Mouse (Mus musculus) forebrain, embryonic 10.5 days (tissue): ENCODE data around the gene OR5BS1P. TPM values are rescaled to one million over a fixed set of nuclear protein-coding genes. Genes with fewer than 3 reads are reported as not detected.
A peak's percentile ranks its signal among the peaks of the same experiment; 100 is the strongest.
"Not testable (repeated sequence)": the region's sequence is repeated elsewhere in the genome, so short reads cannot be mapped to it uniquely, and the experiment has no call there.

Experiments used
- DNase-seq: peaks from one replicate; pipeline ENCODE4 v3.0.0-alpha.2; 2017; ENCODE audit warnings: low spot score; ENCODE audit errors: extremely low spot score
- H3K27ac ChIP-seq: fragments of 300-500 bp; sonication (generic); 2 replicates; pipeline ENCODE4 v1.5.1; 2016; ENCODE audit warnings: mild to moderate bottlenecking
- H3K27me3 ChIP-seq: fragments of 300-500 bp; sonication (generic); 2 replicates; pipeline ENCODE4 v1.6.1; 2016; ENCODE audit warnings: mild to moderate bottlenecking; ENCODE audit not compliant: poor library complexity, severe bottlenecking
- H3K36me3 ChIP-seq: fragments of 300-500 bp; sonication (generic); replicated peaks from 2 replicates; pipeline ENCODE4 v1.6.1; 2016; ENCODE audit warnings: mild to moderate bottlenecking, moderate library complexity
- H3K4me1 ChIP-seq: fragments of 300-500 bp; sonication (generic); 2 replicates; pipeline ENCODE4 v1.6.1; 2016
- H3K4me3 ChIP-seq: fragments of 300-500 bp; sonication (generic); 2 replicates; pipeline ENCODE4 v1.5.1; 2016; ENCODE audit warnings: mild to moderate bottlenecking, moderate library complexity
- H3K9me3 ChIP-seq: fragments of 300-500 bp; sonication (generic); 2 replicates; pipeline ENCODE4 v1.6.1; 2016; ENCODE audit warnings: mild to moderate bottlenecking, moderate library complexity
- WGBS: fragments of 180-500 bp; shearing (Covaris S2); methylation state at CpG from one replicate; pipeline ENCODE4 v1.1.7; 2016; 5-methylcytosine and 5-hydroxymethylcytosine counted together
- polyA plus RNA-seq: library from polyadenylated mRNA; unstranded; fragments of >200 nt; fragmentation: Nextera tagmentation; extraction: Ambion mirVana; gene quantifications from 2 replicates; pipeline ENCODE4 v1.2.1, GENCODE M21; 2016

OR5BS1P gene
- not detected in 2 replicates for polyA plus RNA-seq

DNA sequence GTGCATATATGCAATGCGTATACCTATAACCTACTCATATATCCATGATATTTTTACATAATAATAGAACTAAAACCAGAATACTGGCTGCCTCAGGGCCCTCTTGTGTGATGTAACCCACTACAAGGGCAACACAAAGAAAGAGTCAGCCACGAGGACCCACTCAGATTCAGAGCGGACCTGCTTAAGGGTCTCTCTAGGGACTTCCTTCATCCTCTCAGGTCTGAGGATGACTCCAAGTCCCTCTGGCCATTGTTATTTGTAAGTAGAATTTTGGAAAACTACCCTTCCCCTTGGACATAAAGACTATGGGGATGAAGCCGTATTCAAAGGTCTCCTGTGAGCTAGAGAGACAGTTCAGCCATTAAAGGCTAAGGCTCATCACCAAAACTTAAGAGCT lies at the start of gene OR5BS1P:
Gene OR5BS1P (plus strand): TSS at position 301 of the 400 bp plus-strand sequence.
- no peaks in the 10 kb centered on the region for H3K36me3 ChIP-seq
- DNase-seq, result no peak
- H3K27me3 ChIP-seq, result no peaks in the 10 kb centered on the region
- H3K4me3 ChIP-seq, result no peak within 1 kb of the TSS
- no peak within 1 kb of the TSS for H3K27ac ChIP-seq
- WGBS, result 91% methylated on average over 4 of the region's 4 CpGs
- H3K9me3 ChIP-seq, result no peaks in the 10 kb centered on the region
- H3K4me1 ChIP-seq, result no peaks in the 10 kb centered on the region

DNA sequence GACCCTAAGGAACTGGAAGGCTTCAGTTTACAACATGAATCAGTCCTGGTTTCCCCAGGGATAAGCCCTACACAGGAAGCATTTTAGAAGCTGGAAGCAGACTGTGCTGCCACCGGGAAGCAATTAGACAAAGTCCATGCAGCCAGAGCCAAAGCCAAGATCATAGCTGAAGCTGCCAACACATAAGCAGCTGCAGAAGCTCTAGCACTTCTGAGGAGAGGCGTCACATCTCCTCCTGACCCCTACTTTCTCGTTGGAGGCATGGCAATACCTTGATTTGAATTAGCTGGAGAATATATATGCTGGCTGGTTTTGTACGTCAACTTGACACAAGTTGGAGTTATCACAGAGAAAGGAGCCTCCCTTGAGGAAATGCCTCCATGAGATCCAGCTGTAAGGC lies 48.8 kb upstream of the OR5BS1P start:
- H3K4me1 ChIP-seq, result peaks cover 15% of the 10 kb centered on the region; the same call in 1 of the 2 replicates
- H3K36me3 ChIP-seq, result no peaks in the 10 kb centered on the region
- no peaks in the 10 kb centered on the region for H3K27me3 ChIP-seq
- 75% methylated on average over 4 of the region's 4 CpGs for WGBS
- DNase-seq, result no peak
- H3K9me3 ChIP-seq, result no peaks in the 10 kb centered on the region
- no peak overlapping the region for H3K4me3 ChIP-seq
- H3K27ac ChIP-seq, result no peak overlapping the region

DNA sequence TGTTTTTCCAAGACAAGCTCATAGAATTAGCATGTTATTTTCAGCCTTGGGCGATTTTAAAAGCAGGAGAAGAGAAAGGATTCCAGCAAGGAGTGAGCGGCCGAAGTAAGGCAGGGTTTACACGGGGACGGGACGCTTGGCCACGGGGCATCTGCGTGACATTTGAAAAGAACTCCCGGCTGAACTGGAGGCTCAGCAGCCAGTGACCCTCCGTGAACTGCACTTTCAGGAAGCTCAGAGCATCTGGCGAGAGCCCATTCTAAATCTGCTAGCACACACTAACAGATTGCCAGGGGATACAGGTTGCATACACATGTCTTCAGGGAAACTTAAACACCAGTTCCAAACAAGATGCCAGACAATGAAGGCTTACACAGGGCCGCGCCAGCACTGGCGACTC lies 45.4 kb upstream of the OR5BS1P start:
- H3K9me3 ChIP-seq, result no peaks in the 10 kb centered on the region
- 77% methylated on average over 14 of the region's 14 CpGs for WGBS
- H3K4me1 ChIP-seq, result peaks cover 15% of the 10 kb centered on the region; the same call in 1 of the 2 replicates
- 0 out of 2 replicates have a peak overlapping the region, but pooled peaks have one; percentile 1 for H3K27ac ChIP-seq
- no peak overlapping the region for H3K4me3 ChIP-seq
- no peak for DNase-seq
- H3K36me3 ChIP-seq, result no peaks in the 10 kb centered on the region
- H3K27me3 ChIP-seq, result no peaks in the 10 kb centered on the region

DNA sequence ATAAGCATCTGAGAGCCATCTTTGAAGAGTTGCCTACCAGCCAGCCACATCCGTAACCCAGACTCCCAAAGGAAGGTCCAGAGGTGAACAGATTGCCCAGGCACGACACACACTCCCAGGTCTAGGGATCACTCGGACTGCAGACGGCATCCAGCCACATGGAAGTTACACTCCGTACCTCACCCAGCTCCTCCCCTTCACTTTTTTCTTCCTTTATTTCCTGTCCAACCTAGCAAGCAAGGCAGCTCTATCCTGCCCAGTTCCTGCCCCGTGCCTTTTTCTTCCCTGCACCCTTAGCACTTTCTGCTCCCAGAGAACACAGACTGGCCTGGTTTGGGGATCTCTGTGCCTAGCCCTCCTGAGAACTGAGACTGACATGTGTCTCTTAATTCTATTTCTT lies 44.9 kb upstream of the OR5BS1P start:
- WGBS, result 75% methylated on average over 6 of the region's 6 CpGs
- H3K27ac ChIP-seq, result 0 out of 2 replicates have a peak overlapping the region, but pooled peaks have one; percentile 1

DNA sequence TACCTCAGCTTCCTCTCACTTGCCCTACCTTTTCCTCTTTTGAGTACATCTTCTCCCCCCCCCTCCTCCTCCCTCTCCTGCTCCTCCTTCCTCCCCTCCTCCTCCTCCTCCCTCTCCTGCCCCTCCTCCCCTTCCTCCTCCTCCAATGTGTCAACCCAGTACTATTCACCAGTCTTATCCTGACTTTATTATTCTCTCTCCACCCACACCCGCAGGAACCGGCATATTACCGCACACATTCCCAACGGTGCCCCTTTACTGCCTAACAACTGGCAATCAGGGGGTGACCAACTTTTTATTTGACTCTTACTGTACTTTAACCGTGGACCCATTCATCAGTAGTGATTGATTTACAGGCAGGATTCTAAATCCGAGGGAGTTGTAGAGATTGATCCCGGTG lies 44.5 kb upstream of the OR5BS1P start:
- no peak overlapping the region for H3K27ac ChIP-seq
- no peak overlapping the region for H3K4me3 ChIP-seq

More for the DNA sequence above, 44.9 kb upstream of the OR5BS1P start:
- DNase-seq, result no peak
- H3K4me1 ChIP-seq, result peaks cover 15% of the 10 kb centered on the region; the same call in 1 of the 2 replicates
- H3K9me3 ChIP-seq, result no peaks in the 10 kb centered on the region
- H3K36me3 ChIP-seq, result no peaks in the 10 kb centered on the region
- no peaks in the 10 kb centered on the region for H3K27me3 ChIP-seq
- H3K4me3 ChIP-seq, result no peak overlapping the region

DNA sequence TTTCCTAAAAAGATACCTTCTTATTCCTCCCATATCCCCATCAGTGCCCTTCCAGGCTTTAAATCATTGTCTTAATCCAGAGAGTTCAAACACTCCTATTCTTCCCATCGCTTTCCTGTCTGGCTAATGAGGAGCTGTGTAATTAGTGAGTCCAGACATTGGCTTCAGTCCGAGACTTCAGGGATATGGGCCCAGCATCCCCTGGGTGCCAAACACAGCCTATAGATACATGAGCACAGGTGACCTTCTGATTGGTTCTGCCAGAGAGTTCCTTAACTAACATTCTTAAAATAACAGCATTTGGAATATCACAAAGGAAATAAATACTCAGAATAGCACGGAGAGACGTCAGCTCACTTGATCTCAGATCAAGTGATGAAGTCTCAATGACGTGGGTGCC lies 38.8 kb upstream of the OR5BS1P start, which contains the start of gene Olfr282:
Gene Olfr282 (plus strand): TSS at position 301 of the 400 bp plus-strand sequence.
- WGBS, result 80% methylated on average over 5 of the region's 5 CpGs
- not testable (repeated sequence) for H3K4me1 ChIP-seq, H3K4me3 ChIP-seq, H3K9me3 ChIP-seq, H3K27ac ChIP-seq, H3K36me3 ChIP-seq, H3K27me3 ChIP-seq, DNase-seq

More for the DNA sequence above, 44.5 kb upstream of the OR5BS1P start:
- Histone ChIP-seq H3K4me1 (peaks cover 15% of the 10 kb centered on the region; the same call in 1 of the 2 replicates), H3K9me3 (no peaks in the 10 kb centered on the region), H3K27me3 (no peaks in the 10 kb centered on the region), H3K36me3 (no peaks in the 10 kb centered on the region)
- 92% methylated on average over 7 of the region's 7 CpGs for WGBS
- no peak for DNase-seq

DNA sequence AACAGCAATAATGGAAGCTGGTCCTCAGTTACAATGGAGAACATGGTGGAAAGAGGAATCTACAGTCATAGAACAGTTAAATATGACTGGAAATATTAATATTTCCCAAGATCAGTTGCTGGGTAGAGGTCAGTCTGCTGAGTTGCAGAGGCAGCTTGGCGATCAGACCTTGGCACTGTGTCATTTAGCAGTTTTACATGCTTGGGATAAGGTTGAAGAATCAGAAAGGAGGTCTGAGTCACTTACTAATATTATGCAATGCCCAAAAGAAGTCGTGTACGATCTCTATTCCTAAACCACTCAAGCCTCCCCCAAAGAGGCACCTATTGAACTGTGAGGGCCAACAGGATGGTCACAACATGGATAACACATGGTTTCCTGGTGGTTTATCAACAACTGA lies 25.1 kb upstream of the OR5BS1P start:
- WGBS, result 80% methylated on average over 3 of the region's 3 CpGs
- no peaks in the 10 kb centered on the region for H3K4me1 ChIP-seq
- no peak overlapping the region for H3K27ac ChIP-seq
- no peaks in the 10 kb centered on the region for H3K36me3 ChIP-seq
- H3K27me3 ChIP-seq, result no peaks in the 10 kb centered on the region
- H3K4me3 ChIP-seq, result no peak overlapping the region
- no peak for DNase-seq
- H3K9me3 ChIP-seq, result no peaks in the 10 kb centered on the region

DNA sequence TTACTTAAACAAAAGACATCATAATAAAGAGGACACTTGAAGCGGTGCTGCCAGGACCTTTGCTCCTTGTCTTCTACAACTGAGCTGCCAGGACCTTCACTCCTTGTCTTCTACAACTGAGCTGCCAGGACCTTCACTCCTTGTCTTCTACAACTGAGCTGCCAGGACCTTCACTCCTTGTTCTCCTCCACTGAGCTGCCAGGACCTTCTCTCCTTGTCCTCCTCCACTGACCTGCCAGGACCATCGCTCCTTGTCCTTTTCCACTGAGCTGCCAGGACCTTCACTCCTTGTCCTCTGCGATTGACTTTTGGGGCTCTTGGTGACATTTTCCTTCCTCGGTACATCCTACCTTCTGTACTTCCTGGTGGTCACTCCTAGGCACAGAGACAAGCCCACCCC lies 21.2 kb upstream of the OR5BS1P start:
- WGBS, result 59% methylated on average over 4 of the region's 4 CpGs
- DNase-seq, result no peak

DNA sequence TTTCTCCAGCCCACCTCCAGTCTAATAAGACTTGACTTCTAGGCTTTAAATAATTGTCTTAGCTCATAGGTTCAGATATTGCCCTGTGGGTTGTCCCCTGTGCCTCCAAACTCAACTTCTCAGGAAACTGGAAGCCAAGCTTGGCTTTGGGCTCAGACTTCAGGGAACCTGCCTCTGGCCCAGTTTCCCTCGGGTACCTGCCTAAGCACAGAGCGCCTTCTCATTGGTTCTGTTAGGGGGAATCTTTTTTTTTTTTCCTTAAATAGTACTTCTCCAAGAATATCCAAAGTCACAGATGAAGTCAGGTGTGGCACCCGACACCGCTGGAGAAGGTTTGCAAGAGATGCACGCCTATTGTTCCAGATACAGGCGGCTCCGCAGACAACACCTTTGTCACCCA lies 17.4 kb upstream of the OR5BS1P start, which contains the start of gene Olfr281:
Gene Olfr281 (plus strand): TSS at position 301 of the 400 bp plus-strand sequence.
- no peaks in the 10 kb centered on the region for H3K4me1 ChIP-seq
- no peak for DNase-seq
- H3K36me3 ChIP-seq, result no peaks in the 10 kb centered on the region
- H3K9me3 ChIP-seq, result no peaks in the 10 kb centered on the region
- no peak within 1 kb of the TSS for H3K27ac ChIP-seq
- no peaks in the 10 kb centered on the region for H3K27me3 ChIP-seq
- 90% methylated on average over 7 of the region's 7 CpGs for WGBS
- no peak within 1 kb of the TSS for H3K4me3 ChIP-seq

More for the DNA sequence above, 21.2 kb upstream of the OR5BS1P start:
- no peak overlapping the region for H3K4me3 ChIP-seq
- no peak overlapping the region for H3K27ac ChIP-seq
- no peaks in the 10 kb centered on the region for H3K36me3 ChIP-seq
- H3K9me3 ChIP-seq, result no peaks in the 10 kb centered on the region
- H3K4me1 ChIP-seq, result no peaks in the 10 kb centered on the region
- H3K27me3 ChIP-seq, result no peaks in the 10 kb centered on the region

DNA sequence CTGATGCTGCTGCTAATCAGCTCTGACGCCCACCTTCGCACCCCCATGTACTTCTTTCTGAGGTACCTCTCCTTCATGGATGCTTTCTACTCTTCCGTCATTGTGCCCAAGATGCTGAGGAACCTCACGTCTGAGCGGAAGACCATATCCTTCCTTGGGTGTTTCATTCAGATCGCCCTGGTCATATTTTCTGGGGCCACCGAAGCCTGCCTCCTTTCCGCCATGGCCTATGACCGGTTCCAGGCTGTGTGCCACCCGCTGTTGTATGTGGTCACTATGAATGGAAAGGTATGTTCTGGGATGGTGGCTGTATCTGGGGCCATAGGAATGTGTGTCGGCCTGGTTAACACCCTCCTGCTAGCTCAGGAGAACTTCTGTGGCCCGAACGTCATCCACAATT lies 1.8 kb downstream of the OR5BS1P start:
- H3K27me3 ChIP-seq, result no peaks in the 10 kb centered on the region
- no peaks in the 10 kb centered on the region for H3K9me3 ChIP-seq
- DNase-seq, result no peak
- H3K36me3 ChIP-seq, result no peaks in the 10 kb centered on the region
- no peak overlapping the region for H3K27ac ChIP-seq
- H3K4me1 ChIP-seq, result no peaks in the 10 kb centered on the region
- no peak overlapping the region for H3K4me3 ChIP-seq
- 90% methylated on average over 13 of the region's 13 CpGs for WGBS

DNA sequence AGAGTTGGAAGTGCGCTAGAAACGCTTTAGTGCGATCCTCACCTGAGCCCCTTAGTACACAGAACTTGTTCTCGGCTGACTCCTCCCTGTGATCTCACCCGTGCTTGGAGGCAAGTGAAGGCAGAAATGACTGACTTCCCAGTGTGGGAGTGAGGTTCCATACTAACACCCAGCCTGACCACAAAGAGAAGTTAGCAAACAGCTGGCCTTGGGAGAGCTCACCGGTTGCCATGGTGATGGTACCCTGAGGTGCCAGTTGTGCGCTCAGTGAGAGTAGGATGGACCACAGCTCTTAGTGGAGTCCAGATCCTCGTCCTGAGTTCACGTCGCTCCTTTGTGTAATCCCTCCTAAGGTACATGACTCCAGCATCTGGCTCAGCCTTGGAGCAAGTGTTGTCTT lies 5.3 kb downstream of the OR5BS1P start:
- no peaks in the 10 kb centered on the region for H3K4me1 ChIP-seq
- 87% methylated on average over 10 of the region's 10 CpGs for WGBS
- no peak overlapping the region for H3K4me3 ChIP-seq

DNA sequence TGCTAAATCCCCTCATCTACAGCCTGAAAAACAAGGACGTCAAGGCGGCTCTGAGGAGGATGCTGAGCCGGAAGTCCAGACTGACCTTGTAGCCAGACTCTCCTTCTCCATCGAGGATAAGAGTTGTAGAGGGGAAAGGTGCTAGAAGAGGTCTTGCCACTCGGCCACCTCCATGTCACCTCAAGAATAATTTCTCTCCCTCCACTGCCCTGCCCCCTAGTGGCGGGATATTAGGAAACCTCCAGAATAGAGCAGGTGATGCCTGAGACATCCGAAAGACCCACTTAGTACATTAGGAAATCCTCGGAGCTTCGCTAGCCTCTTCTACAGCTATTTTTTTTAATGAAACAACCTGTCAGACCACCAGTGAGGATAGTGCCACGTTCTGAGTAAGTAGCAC lies 5.7 kb downstream of the OR5BS1P start:
- 59% methylated on average over 10 of the region's 10 CpGs for WGBS
- DNase-seq, result peak; percentile 21
- no peak overlapping the region for H3K27ac ChIP-seq
- H3K36me3 ChIP-seq, result no peaks in the 10 kb centered on the region
- no peaks in the 10 kb centered on the region for H3K27me3 ChIP-seq
- H3K4me3 ChIP-seq, result no peak overlapping the region
- no peaks in the 10 kb centered on the region for H3K9me3 ChIP-seq
- no peaks in the 10 kb centered on the region for H3K4me1 ChIP-seq

More for the DNA sequence above, 5.3 kb downstream of the OR5BS1P start:
- Histone ChIP-seq H3K9me3 (no peaks in the 10 kb centered on the region), H3K36me3 (no peaks in the 10 kb centered on the region), H3K27ac (no peak overlapping the region), H3K27me3 (no peaks in the 10 kb centered on the region)
- DNase-seq, result no peak

DNA sequence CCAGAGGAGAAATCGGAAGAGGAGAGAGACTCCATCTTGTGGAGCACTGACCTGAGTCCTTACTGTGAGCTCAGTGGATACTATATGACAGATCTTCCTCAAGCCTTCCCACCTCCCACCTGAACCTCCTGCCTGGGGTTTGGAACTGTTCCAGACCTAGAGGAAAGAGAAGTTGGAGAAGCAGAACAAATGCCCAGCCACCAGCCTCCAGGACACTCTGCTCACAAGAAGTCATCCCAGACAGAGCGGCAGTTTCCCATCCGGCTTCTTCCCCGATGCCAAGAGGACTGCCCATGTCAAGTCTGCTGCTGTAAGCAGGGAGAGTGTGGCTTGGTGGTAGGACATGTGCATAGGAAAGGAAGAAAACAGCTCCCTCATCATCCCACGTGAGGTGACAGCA lies 6.6 kb downstream of the OR5BS1P start:
- no peak for DNase-seq
- WGBS, result 82% methylated on average over 5 of the region's 5 CpGs
- Histone ChIP-seq H3K9me3 (no peaks in the 10 kb centered on the region), H3K4me3 (no peak overlapping the region), H3K36me3 (no peaks in the 10 kb centered on the region), H3K4me1 (no peaks in the 10 kb centered on the region), H3K27me3 (no peaks in the 10 kb centered on the region), H3K27ac (no peak overlapping the region)
